Mouse (Mus musculus) 416B (cell line): ENCODE measurements around the gene Slc29a2.

Experiments used
- DNase-seq: peaks from one replicate; pipeline ENCODE4 v3.0.0; 2011; ENCODE audit warnings: low read depth

Slc29a2 gene

DNA sequence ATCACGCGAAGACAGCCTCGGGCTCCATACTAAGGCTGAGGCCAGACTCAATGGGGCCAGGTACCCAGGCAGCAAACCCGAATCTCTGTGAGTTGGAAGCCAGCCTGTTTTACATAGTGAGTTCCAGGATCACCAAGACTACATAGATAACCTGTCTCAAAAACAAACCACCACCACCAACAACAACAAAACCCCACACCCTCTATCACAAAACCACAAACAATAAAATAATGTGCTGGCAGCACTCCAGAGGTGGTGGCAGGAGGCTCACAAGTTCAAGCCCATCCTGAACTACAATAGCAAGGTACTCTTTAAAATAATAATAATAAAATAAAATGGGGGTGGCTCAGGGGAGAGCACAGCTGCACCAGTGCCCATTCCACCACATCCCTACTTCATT is 12.9 kb downstream of the Slc29a2 start:
- DNase-seq, result no peak

DNA sequence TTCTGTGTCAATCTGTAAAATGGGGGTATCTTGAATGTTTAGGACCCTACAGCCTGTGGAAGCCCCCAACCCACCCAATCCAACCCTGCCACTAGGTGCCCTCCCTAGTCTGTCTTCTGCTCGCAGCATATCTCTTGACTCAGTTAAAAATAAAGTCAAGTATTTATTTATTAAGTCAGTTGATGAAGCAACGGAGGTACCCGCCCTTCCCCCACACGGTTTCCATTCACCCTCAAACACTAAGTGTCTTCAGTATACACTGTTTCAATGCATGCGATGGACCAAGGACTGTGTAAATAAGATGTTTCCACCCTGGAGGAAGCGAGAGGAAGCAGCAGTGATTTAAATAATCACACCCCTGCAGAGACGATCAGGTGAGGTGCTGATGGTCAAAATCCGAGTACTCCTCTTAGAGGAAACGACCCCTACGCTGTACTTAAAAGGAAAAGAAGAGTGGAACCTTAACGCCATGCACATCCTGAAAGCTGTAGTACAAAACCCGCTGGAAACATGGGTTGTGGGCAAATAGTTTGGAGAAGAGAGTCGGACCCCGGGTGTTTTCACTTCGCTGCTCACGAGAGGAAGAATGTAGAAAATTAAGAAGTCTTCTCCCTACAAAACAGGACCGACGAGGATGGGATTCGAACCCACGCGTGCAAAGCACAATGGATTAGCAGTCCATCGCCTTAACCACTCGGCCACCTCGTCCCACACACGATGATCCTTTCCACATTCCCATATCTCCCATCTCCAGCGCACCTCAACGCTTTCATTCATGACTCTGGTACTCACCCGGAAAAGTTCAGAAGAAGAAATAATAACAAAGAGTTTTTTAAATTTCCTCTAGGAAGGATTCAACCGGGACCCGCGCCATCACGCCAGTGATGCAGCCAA is 14.3 kb downstream of the Slc29a2 start:
- peak; percentile 90 for DNase-seq

DNA sequence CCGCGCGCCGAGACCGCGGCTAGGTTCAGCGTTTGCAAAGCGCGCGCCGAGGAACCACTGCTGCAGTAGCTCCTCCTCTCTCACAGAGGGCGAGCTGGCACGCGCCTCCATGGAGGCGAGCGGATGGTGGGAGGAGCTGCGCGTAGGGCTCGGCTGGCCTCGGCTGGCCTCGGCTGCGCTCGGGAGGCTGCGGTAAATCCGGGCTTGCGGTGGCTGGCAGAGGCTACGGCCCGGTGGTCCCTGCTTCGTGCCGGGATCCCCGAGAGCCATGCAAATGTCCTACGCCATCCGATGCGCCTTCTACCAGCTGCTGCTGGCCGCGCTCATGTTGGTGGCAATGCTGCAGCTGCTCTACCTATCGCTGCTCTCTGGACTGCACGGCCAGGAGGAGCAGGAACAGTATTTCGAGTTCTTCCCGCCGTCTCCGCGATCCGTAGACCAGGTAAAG is 15.1 kb downstream of the Slc29a2 start, which contains the start of the genes B4gat1 and AC124502.3:
B4gat1 (plus strand) TSS at position 118 of the 448 bp plus-strand sequence.
AC124502.3 (plus strand) TSS at position 183 of the 448 bp plus-strand sequence.
- DNase-seq, result peak; percentile 90

DNA sequence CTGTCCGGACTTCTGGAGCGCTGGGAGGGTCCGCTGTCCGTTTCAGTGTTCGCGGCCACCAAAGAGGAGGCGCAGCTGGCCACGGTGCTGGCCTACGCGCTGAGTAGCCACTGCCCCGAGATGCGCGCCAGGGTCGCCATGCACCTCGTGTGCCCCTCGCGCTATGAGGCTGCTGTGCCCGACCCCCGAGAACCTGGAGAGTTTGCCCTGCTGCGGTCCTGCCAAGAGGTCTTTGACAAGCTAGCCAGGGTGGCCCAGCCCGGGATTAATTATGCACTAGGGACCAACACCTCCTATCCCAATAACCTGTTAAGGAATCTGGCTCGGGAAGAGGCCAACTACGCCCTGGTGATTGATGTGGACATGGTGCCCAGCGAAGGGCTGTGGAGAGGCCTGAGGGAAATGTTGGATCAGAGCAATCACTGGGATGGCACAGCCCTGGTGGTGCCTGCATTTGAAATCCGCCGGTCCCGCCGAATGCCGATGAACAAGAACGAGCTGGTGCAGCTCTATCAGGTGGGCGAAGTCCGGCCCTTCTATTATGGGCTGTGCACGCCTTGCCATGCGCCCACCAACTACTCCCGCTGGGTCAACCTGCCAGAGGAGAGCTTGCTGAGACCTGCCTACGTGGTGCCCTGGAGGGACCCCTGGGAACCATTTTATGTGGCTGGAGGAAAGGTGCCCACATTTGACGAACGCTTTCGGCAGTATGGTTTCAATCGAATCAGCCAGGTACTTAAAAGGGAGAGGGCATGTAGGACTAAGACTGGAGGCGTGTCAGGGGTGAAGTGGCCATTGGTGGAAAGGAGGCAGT is 15.8 kb downstream of the Slc29a2 start:
- DNase-seq, result no peak

DNA sequence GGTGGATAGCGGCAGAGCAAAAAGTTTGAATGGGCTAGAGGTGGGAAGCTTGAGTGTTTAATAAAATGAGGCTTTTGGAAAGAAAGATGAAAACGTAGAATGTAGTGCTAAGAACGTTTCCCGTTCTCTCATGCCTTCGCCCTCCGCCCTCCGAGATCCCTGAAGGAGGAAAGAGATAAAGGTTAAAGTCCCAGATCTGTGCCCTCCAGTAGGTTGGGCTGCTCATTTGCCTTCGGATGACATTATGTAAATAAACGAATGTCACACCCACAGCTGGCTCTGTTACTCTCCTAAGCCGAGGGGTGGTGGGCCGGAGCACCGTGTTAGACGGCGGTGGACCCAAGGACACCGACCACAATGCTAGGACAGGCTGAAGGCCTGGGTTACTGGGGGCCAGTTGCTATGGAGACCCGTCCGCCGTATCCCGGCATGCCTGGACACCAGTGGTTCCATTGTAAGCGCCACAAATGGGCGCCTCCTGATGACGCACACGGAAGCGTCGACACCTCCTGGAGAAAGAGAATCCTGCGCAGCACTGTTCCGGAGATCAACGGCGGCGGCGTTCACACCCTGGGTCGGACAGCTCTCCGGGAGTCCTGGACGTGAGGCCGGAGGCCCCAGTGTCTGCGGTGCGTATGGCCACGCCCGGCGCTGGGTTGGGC is 17.3 kb downstream of the Slc29a2 start, which contains the start of gene Brms1:
Brms1 (plus strand) TSS at position 493 of the 662 bp plus-strand sequence.
- DNase-seq, result peak; percentile 96

DNA sequence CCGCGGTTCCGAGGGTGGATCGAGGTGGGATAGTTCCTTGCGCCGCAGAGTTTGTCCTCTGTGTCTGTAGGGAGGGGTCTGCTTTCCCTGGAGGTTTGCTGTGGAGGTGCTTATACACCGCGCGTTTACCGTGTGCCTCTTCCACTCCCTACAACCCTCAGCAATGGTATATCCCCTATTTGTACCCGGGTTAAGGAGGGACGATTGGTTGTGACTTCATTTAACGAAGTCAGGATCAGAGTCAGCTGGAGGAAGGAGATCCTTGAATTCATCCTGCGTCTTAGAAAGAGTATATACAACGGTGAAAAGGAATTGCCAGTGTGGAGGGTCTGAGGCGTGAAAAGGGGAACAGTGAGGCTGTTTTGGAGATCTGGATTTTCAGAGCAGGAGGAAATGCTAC is 17.9 kb downstream of the Slc29a2 start:
- no peak for DNase-seq

DNA sequence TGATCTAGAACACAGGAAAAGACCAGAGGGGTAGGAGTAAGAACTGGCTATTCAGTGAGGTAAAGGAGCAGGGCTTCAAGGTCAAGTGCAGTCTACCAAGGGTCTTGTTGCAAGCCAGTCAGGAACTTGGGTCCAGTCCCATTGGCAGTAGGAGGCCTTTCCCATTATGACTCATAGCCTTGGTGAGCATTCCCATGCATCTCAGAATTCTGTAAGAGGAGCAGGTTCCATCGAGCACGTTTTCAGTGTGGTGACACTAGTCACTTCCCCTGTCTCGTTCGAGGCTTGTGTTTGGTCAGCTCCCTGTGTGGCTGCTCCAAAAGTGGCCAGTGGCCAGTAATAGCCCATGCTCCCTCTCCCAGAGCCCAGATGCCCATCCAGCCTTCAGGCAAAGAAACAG is 21.9 kb downstream of the Slc29a2 start:
- no peak for DNase-seq

DNA sequence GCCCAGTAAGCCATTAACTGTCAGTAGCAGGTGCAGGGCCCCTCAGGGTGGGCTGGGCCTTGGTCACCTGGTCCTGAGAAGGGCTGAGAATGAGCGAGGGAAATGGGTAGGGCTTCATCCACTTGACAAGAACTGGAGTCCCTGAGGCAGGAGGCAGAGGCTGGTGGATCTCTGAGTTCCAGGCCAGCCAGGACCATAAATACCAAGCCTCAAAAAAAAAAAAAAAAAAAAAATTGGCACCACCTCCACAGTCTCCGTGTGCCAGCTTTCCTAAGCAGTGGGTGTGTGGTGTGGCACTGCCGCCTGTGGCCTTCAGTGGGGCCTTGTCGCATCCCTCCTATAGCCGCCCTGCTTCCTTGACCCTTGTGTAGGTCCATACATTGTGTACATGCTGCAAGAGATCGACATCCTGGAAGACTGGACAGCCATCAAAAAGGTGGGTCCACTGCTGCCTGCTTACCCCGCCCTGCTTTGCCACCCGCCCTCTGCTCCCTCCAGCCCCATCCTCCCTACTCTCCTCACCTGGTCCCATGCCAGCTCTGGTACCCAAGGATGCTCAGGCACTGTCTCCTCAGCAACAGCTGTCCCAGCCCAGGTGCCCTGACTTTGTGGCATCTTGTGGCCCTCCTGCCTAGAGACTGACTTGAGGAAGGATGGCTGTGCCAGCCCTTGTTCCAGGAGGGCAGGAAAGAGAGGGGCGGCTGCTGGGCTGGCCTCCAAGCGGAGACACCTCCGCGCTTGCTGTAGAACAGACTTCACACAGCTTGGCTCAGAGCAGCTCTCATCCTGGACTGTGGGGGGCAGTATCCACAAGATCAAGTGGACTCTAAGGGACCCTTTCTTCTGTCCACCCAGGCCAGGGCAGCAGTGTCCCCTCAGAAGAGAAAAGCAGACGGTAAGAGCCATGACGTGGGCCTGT is 24.7 kb downstream of the Slc29a2 start:
- DNase-seq, result no peak

DNA sequence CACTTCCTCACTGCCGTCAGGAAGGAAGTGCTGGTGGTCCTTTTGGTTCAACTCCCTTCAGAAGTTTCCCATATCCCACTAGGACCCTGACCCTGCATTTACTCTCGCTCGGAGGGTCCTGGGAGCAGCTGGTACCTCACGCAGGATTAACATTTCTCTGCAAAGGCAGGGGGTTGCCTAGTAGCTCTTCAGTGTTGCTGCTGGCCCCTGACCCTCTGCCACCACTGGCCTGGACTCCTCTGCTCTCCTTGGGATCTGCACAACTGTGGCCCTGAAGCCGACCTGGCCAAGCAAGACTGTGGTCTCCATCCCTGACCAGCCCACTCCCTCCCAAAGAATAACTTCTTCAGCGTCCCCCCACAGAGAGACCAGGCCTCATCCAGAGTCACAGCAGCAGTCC is 25.7 kb downstream of the Slc29a2 start:
- DNase-seq, result no peak

DNA sequence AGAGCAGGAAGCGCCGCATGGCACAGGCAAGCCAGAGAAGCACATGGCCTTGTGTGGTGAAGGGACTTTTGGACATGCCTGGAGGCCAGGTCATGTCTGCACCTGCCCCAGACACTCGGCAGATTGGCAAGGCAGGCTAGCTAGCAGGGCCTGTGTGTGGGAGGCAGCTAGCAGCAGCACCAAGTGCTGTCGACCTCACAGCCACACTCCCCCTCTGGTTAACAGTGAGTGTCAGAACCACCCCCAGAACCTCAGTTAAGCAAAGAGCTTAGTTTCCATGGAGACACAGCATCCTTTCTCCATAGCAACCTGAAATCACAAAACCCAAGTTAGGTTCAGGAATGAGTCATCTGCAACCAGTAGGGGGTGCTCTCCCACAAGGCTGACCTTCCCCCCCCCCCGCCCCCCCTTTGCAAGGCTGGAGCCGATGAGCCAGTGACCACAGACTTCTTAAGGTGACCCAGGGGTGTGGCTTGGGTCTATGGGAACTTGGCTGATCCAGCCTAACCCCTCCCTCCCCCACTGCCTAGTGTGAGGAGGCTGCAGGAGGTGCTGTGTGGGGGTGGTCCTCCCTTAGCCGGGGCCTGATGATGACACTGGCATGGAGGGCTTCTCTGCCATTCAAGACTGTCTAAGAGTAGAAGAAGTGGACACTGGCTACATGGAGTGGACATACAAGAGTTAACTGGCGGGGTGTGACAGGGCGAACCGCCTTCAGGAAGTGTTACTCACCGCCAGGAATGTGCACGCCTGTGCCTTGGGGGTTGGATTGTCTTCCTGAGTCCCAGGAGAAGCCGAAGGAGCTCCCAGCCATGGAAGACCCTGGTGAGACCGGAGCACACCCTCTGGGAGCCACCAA is 26.6 kb downstream of the Slc29a2 start, which contains the start of gene Rin1:
Rin1 (plus strand) TSS at position 435 of the 859 bp plus-strand sequence.
- DNase-seq, result peak; percentile 95

DNA sequence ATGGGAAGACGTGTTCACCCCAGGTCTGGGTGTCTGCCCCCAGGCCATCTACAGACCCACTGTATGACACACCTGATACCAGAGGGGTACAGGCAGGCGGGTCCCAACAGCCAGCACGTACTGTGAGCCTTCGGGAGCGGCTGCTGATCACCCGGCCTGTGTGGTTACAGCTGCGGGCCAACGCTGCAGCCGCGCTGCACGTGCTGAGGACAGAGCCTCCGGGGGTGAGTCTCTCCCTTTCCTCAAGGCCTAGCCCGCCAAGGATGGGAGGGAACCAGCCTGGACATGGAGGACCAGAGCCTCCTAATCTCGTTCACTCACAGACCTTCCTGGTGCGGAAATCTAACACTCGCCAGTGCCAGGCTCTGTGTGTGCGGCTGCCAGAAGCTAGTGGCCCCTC is 27.4 kb downstream of the Slc29a2 start:
- peak; percentile 51 for DNase-seq

DNA sequence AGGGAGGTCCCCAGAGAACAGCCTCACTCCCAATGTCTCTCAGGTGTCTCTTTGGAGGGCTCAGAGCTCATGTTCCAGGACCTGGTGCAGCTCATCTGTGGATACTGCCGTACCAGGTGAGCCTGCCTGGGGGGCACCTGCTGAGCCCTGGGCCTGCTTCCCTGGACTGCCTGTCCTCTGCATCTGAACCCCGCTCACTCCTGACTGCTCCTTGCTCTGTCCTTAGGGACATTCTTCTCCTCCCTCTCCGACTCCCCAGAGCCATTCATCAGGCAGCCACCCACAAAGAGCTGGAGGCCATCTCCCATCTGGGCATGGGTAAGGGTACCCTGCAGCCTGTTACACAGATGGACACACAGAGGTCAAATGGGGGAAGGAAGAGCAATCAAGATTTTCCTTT is 27.9 kb downstream of the Slc29a2 start:
- no peak for DNase-seq

DNA sequence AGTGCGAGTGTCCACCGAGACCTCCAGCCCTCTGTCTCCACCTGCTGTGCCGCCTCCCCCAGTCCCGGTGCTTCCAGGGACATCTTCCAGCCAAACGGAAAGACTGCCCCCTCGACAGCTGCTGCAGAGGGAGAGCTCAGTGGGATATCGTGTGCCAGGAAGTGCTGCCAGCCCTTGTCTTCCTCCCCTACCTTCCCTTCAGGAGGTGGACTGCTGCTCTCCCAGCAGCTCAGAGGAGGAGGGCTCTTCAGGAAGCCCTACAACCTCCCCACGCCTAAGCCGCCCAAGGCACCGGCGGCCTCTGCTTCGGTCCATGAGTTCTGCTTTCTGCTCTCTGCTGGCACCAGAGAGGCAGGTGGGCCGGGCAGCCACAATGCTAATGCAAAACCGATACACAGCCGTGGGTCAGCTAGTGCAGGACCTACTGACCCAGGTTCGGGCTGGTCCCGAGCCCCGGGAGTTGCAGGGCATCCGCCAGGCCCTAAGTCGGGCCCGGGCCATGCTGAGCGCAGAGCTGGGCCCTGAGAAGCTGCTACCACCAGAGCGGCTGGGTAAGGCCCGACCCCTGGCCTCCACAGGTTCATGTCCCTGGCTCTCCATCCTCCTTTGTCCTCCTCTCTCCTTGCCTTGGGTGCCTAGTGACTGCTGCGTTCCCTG is 28.6 kb downstream of the Slc29a2 start:
- DNase-seq, result no peak

DNA sequence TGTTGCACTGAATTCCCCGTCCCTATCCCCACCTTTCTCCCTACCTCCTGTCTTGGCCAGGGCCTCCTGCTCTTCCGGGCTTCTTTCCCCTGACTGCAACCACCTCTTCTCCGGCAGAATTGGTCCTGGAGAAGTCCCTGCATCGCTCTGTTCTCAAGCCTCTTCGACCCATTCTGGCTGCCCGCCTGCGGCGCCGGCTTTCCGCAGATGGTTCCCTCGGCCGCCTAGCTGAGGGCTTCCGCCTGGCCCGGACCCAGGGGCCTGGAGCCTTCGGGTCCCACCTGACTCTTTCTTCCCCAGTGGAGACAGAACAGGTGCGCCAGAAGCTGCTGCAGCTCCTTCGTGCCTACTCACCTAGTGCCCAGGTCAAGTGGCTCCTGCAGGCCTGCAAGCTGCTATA is 29.2 kb downstream of the Slc29a2 start:
- DNase-seq, result no peak

DNA sequence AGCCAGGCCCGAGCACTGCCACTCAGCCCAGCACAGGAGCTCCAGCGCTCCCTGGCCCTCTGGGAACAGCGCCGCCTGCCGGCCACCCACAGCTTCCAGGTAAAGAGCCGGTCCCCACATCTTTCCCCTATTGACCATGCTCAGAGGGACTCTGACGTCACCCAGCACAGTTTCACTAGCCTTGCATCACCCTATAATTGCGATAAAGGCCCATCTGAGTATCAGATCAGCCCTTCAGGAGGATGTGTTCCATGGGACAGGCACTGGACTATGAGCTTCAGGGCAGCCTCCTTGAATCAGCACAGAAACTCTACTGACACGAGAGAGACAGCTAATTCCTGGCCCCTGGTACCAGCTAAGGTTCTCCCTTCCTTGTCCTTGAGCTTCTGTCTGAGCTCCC is 30.2 kb downstream of the Slc29a2 start:
- peak; percentile 62 for DNase-seq

DNA sequence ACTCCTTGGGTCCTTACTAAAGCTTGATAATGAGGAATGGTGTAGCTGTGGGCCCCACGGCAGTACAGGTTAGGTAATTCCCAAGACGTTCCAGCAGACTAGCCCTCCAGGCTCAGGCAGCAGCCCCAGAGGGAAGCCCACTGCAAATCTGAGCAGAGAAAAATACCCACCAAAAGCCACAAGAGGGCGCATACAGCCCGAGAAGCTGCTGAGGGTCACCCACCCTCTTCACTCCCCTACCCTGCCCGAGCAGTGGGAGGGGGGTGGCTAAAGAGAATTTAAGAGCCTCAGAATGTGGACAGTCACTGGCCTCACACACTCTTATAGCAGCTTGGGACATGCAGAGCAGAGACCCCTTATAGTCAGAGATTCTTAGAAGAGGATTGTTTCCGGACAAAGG is 32.6 kb downstream of the Slc29a2 start:
- DNase-seq, result peak; percentile 44

DNA sequence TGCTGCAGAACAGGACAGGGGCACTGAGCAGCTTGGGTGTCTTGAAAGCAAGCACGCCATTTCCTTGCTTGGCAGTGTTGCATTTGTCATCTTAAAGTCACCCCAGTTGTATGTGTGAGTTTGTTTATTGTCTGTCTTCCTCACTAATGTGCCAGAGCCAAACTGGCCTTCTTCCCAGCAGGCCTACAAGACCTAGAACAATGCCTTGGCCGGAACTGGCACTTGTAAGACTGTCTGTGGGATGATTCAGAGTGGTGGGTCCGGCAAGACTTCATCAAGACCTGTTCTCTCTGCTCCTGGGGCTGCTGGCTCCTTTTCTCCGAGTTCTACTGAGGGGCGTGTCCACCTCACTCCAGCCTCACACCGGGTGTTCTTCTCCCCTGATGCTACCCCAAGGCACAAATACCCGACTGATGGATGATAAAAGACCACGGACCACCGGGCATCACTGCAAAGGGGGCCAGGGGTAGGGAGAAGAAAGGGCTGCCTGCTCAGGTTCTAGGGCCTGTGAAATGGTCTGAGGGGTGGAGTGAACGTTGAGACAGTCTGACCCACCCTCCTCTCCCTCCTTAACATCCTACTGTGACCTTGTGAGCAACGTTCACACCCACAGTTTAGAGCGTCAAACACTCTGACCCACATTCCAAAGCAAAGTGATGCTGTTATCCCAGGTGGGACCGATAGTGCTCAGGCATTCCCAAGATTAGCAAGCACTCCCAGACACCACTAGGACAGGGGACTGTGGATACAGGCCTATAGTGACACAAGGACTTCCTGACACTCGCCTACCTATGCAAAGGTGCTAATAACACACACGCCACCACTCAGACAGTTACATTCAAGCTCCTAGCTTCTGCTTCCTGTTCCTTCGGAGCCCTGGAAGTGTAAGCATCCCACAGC is 34.5 kb downstream of the Slc29a2 start:
- no peak for DNase-seq
